Mouse (Mus musculus): ENCODE data around the gene 1810043G02Rik. TPM values are rescaled to one million over a fixed set of nuclear protein-coding genes. Genes with fewer than 3 reads are reported as not detected.
"Not testable (repeated sequence)": the region's sequence is repeated elsewhere in the genome, so short reads cannot be mapped to it uniquely, and the experiment has no call there.

1810043G02Rik gene
- total RNA-seq (2021) = 10 to 100 TPM; 17.9 to 21.1 TPM
- long read RNA-seq, experiment 1, partial matches to known transcripts = 1 of 2 reads
- long read RNA-seq, experiment 1, other reads (novel, unspliced or antisense) = 1 of 2 reads
- long read RNA-seq, experiment 2, partial matches to known transcripts = 5 of 10 reads
- long read RNA-seq, experiment 2, other reads (novel, unspliced or antisense) = 5 of 10 reads

- peak; percentile 100 for DNase-seq (ENCODE audit: low spot score in 2 of 2)
These were observed at the start of gene 1810043G02Rik for GRCm38 (mm10) chr10:77978351-77979350. Gene 1810043G02Rik, plus strand, starts transcription at chr10:77978524.

DNA sequence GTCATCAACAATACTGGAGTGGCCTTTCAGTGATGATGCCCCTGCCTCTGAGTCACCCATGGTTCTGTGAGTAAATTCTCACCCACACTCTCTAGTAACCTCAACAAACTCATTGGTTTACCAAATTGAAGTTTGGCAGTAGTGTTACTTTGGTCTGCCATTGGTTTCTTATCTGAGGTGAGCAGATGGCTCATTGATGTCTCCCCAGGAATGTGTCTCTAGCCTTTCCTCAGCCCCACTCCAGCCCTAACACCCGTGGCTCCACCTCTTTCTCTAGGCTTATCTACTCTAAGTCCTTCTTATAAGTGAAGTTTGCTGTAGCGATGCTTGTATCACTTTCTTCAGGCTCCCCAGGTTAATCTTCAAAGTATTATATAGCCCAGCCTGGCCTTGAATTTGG lies 38.6 kb upstream of the 1810043G02Rik start:
- no peak for DNase-seq (ENCODE audit: low spot score in 2 of 2)

- DNase-seq (ENCODE audit: low spot score in 2 of 2) = not testable (repeated sequence)
These were observed 27.9 kb upstream of the 1810043G02Rik start for GRCm38 (mm10) chr10:77950468-77950867.

DNA sequence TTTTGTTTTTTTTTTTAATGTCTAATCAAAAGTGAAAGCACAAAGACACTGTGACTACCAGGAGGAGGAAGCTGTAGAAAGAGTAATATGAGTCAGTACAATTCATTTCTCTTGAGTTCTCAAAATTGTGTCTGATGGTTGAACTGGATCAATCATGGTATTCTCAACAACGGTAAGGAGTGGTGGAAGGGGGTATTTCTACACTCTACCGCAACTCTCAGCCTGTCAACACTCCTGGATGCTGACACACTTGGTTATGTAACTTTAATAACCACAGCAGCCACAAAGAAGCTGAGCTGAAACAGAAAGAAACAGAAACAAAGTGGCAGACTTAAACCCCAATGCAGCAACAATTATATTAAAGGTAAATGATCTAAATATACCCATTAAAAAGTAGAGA lies 15.6 kb upstream of the 1810043G02Rik start:
- DNase-seq (ENCODE audit: low spot score in 2 of 2) = no peak

DNA sequence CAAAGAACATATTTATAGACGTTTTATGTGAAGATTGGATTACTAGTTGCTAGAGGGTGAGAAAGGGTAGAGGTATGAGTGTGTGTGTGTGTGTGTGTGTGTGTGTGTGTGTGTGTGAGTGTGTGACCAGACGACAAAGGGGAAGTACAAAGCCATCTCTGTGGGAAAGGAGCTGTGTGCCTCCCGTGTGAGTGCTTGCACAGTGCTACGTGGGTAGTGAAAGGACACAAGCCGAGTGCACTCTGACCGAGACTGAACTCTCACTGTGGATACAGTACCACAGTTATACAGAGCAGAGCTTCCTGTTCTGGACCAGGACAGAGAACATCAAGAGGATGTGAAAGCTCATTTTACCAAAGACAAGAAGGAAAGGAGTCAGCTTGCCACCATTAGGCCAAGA lies 14.4 kb upstream of the 1810043G02Rik start:
- no peak for DNase-seq (ENCODE audit: low spot score in 2 of 2)

GRCm38 (mm10) chr10:77969274-77969972 lies 8.9 kb upstream of the 1810043G02Rik start:
- DNase-seq (ENCODE audit: low spot score in 2 of 2) = peak; percentile 21 to 52

DNA sequence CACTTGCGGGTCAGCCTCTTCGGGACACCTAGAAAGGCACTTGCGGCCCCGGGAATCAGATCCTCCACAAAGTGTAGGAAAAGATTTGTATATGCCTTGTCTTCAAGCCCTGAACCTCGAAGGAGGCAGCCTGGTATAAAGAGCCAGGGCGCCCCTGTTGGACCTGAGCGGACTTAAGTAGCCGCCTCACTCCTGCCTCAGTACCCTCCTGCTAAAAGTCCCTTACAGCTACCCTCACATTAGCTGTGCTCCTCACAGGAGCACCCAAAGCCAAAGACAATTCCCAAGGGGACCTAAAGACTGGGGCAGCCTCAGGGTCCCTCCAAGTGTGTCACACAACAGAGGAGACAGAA lies 8.4 kb upstream of the 1810043G02Rik start:
- DNase-seq (ENCODE audit: low spot score in 2 of 2) = no peak

GRCm38 (mm10) chr10:77970481-77970880 lies 7.8 kb upstream of the 1810043G02Rik start, which contains the start of gene Trpm2:
Gene Trpm2, minus strand, starts transcription at chr10:77970563.
- no peak for DNase-seq (ENCODE audit: low spot score in 2 of 2)

DNA sequence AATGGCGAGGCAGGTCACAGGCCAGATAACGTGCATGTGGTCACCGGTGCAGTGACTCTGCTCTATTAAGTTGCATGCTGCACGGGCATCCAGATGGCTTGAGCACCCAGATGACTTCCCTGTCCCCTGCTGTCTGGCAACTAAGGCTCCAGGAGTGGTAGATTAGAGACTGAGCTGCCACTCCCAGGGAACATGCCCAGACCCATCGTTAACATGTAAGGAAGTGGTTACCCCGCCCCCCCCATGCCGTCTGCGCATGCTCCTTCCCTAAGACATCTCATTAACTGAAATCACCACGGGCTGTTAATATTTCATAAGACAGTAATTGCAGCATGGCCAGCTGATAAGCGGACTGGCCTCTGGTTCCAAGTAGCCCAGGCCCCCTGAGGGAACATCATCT lies 7.1 kb upstream of the 1810043G02Rik start:
- no peak for DNase-seq (ENCODE audit: low spot score in 2 of 2)

DNA sequence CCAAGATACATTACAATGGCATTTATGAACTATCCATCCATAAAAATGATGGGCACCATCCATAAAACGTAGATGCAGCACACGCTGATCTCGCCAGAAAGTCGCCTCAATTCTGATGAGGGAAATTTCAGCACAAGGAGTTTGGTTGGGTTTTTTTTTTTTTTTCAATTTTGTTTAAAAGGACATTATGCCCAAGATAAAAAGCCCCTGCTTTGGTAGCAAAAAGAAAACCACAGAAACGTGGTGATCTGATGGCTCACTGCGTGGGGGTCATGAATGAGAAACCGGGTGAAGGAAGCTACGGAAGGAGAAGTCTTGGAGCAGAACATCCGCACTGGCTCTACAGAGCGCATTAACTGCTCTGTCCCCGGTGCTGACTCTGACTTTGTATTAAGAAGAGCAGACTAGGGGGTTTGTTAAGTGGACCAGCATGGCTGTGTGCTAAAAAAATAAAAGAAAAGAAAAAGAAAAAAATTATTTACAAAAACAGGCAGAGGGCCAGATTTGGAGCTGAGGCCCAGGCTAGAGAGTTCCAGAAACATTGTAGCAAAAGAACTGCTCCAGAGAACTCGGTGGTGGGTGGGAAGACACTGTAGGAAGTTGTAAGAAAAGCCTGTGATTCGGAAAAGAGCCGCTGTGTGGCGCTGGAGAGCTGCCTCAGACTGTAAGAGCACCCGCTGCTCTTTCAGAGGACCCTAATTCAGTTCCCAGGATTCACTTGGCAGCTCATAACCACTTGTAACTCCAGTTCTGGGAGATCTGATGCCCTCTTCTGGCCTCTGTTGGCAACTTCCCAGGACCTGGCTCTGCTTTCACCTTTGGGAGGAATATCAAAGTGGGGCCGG lies 6.4 kb upstream of the 1810043G02Rik start:
- DNase-seq (ENCODE audit: low spot score in 2 of 2) = no peak

DNA sequence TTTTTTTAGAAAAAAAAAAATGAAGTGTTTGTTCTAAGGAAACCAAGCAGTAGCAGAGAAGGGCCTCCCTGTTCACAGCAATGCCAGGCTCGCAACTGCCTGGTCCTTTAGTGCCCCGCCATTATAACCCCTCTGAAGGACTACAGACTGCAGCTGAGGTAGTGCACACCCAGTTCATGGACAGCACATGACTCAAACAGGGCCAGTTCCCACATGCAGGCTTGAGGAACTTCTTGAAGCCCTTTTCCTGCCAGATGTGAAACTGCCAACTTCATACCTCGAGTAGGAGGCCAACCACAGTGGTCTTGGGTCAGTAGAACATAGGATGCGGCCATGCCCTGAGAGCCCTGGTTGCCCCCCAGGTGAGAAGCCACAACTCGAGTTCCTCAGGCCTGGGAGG lies 4.0 kb upstream of the 1810043G02Rik start:
- DNase-seq (ENCODE audit: low spot score in 2 of 2) = no peak

GRCm38 (mm10) chr10:77974811-77975210 lies 3.5 kb upstream of the 1810043G02Rik start:
- no peak for DNase-seq (ENCODE audit: low spot score in 2 of 2)

GRCm38 (mm10) chr10:77975653-77976052 lies 2.7 kb upstream of the 1810043G02Rik start:
- no peak for DNase-seq (ENCODE audit: low spot score in 2 of 2)

GRCm38 (mm10) chr10:77976458-77977150 lies 1.7 kb upstream of the 1810043G02Rik start:
- no peak for DNase-seq (ENCODE audit: low spot score in 2 of 2)

GRCm38 (mm10) chr10:77984660-77985059 lies 6.3 kb downstream of the 1810043G02Rik start:
- peak; percentile 73 to 75 for DNase-seq (ENCODE audit: low spot score in 2 of 2)

DNA sequence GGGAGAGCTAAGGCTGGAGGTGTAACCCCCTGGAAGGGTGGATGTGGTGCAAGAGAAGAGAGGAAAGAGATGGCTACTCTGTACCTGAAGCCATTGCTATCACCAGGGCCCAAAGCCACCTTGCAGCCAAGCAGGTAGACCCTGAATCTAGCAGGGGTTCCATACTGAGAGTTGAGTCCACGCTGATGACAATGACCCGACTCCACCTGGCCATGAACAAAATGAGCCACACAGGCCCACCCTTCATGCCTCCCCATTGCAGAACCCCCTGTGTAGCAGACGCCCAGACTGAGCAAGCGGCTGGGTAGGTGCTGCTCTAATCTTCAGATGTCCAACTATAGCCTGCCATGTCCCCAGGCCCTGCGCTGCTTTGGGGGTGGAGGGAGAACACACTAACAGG lies 7.5 kb downstream of the 1810043G02Rik start:
- DNase-seq (ENCODE audit: low spot score in 2 of 2) = no peak

DNA sequence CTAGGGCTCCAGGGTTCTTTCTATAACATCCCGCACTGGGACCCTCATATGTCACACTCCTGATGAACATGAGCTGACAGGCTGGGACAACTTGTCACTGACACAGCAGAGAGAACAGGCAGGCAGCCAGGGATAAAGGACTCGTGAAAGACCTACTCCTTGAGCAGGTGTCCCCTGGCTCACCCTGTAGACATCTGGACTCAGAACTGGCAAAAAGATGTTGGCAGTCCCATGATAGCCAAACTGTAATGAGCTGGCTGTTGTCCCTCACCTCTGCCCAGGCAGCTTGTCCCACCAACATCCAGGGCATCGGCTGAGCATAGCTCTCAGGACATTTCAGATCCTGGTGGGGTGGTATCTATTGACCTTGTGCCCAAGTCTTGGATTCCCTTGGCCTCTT lies 17.3 kb downstream of the 1810043G02Rik start:
- DNase-seq (ENCODE audit: low spot score in 2 of 2) = no peak

DNA sequence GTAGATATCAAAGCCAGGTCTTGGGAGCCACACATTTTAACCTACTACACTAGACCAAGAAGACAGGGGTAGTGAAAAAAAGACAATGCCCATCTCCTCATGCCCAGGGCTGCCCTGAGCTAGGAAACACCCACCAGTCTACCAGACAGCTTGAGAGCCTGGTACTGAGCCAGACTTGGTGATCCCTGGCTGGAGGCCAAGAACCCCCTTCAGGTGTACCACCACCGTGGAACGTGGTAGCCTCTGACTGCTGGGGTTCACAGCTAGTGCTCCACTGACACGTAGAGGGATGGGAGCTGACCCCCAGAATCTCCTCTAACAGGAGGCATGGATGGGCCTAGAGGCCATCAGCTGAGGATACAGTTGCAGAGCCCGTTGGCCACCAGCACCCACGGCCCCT lies 21.9 kb downstream of the 1810043G02Rik start:
- no peak for DNase-seq (ENCODE audit: low spot score in 2 of 2)

DNA sequence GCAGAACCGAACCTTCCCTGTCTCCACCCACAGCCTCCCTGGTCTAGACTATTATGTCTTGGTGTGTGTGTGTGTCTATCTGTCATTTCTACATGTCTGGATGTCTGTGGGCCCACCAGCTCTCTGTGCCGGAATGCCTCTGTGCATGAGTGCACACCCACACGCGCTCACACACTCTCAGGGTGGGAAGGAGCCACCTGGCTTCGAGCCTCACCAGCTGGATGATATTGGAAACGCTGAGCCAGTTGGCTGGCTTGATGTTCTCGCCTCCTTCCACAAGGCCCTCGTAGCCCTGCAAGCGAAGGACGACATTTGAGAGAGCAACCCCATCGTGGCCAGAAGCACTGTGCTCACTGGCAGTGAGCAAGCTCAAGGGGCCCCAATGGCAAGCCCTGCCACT lies 23.5 kb downstream of the 1810043G02Rik start:
- DNase-seq (ENCODE audit: low spot score in 2 of 2) = no peak

DNA sequence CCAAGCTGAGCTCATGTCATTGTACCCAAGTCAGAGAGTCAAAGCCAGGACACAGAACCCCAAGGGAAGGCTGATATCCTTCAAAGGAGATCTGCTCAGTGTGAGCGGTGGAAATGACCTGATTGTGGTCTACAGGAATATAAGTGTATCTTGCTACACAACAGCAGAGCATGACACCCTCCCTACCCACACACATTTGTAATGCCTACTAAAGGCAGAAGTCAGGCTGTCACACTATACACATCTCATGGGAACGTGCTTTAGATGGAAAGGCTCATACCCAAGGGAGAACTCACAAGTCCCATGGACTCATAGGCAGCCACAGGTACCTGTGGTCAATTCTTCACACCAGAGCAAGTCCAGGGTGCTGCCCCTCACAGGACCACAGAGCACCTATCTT lies 24.0 kb downstream of the 1810043G02Rik start:
- DNase-seq (ENCODE audit: low spot score in 2 of 2) = no peak

Measured in adrenal gland, adult 18-20 months (tissue).